Mouse (Mus musculus) liver, embryonic 14.5 days (tissue): ENCODE results near the gene Zyg11b.
A peak's percentile ranks its signal among the peaks of the same experiment; 100 is the strongest.

ENCODE experiments used
- CTCF ChIP-seq: IDR thresholded peaks from 2 replicates; pipeline ENCODE4 v1.5.1; 2016; ENCODE audit warnings: antibody characterized with exemption, low read depth, control low read depth
- EP300 ChIP-seq: IDR thresholded peaks from 2 replicates; pipeline ENCODE4 v1.6.1; 2016; ENCODE audit warnings: antibody characterized with exemption, low read depth

DNA sequence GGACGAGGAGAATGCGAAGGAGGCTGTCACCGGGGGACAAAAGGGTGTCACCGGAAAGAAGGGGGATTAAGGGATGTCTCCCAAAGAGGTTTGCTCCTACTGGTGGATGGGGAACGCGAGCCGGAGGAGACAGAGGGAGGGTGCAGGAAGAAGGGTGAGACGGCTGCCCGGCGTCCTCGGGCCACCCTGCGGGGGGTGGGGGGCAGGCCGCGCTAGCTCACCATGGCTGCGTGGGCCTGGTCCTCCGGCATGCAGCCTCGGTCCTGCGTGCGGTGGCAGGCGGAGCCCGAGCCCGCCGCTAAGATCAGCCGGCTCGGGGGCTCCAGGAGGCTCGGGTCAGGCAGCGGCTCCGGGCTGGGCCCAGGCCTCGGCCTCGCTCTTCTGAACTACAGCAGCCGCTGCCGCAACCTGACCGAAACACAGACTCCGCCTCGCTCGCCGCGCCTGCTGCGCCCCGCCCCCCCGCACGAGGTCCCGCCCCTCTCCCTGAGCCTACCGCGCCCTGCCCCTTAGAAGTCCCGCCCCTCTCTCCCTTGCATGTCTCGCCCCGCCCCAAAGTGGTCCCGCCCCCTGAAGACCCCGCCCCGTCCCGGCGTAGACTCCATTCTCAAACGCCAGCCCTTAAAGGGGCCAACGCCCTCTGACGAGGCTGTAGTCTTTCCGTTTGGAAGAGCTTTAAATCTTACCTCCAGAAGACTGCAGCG lies at the start of gene Zyg11b:
- TF ChIP-seq CTCF: 0 out of 2 replicates have a peak, but pooled peaks have one; percentile 4
- no peak for TF ChIP-seq EP300
